Mouse (Mus musculus) CH12.LX (cell line): ENCODE measurements around the gene Ubap1.

ENCODE experiments used
- CTCF ChIP-seq, 2 experiments: IDR thresholded peaks in 1 of 2; conservative IDR thresholded peaks in 1 of 2; 2 replicates each; pipeline ENCODE4 v1.5.1; 2011 to 2012; ENCODE audit warnings: low read depth in 2 of 2, low read length in 2 of 2, improper control_type of control experiment in 1 of 2, inconsistent platforms in 1 of 2, mild to moderate bottlenecking in 1 of 2, moderate library complexity in 1 of 2
- E2F4 ChIP-seq: IDR thresholded peaks from 2 replicates; pipeline ENCODE4 v1.6.1; 2011; ENCODE audit warnings: low read depth, low read length, improper control_type of control experiment; ENCODE audit not compliant: insufficient replicate concordance
- EP300 ChIP-seq: IDR thresholded peaks from 2 replicates; pipeline ENCODE4 v1.6.1; 2011; ENCODE audit warnings: low read length, improper control_type of control experiment
- GABPA ChIP-seq: IDR thresholded peaks from 2 replicates; pipeline ENCODE4 v1.6.1; 2012; ENCODE audit warnings: low read depth, low read length, improper control_type of control experiment, inconsistent platforms; ENCODE audit not compliant: insufficient replicate concordance
- KAT2A ChIP-seq: IDR thresholded peaks from 2 replicates; pipeline ENCODE4 v1.6.1; 2012; ENCODE audit warnings: low read length, improper control_type of control experiment, inconsistent platforms; ENCODE audit not compliant: insufficient replicate concordance
- MAZ ChIP-seq: IDR thresholded peaks from 2 replicates; pipeline ENCODE4 v1.6.1; 2012; ENCODE audit warnings: low read depth, mild to moderate bottlenecking, inconsistent platforms, low read length, improper control_type of control experiment, moderate library complexity
- NELFE ChIP-seq: IDR thresholded peaks from 2 replicates; pipeline ENCODE4 v1.6.1; 2011; ENCODE audit warnings: low read depth, low read length, improper control_type of control experiment
- PAX5 ChIP-seq: IDR thresholded peaks from 2 replicates; pipeline ENCODE4 v1.6.1; 2012; ENCODE audit warnings: low read length, inconsistent platforms, mixed read lengths
- POLR2A ChIP-seq: IDR thresholded peaks from 2 replicates; pipeline ENCODE4 v1.6.1; 2011; ENCODE audit warnings: low read depth, mild to moderate bottlenecking, improper control_type of control experiment, low read length
- USF2 ChIP-seq: conservative IDR thresholded peaks from 2 replicates; pipeline ENCODE4 v1.6.1; 2011; ENCODE audit warnings: low read depth, low read length, improper control_type of control experiment
- ZC3H11A ChIP-seq: IDR thresholded peaks from 2 replicates; pipeline ENCODE4 v1.6.1; 2012; ENCODE audit warnings: low read depth, mild to moderate bottlenecking, inconsistent platforms, low read length, improper control_type of control experiment

DNA sequence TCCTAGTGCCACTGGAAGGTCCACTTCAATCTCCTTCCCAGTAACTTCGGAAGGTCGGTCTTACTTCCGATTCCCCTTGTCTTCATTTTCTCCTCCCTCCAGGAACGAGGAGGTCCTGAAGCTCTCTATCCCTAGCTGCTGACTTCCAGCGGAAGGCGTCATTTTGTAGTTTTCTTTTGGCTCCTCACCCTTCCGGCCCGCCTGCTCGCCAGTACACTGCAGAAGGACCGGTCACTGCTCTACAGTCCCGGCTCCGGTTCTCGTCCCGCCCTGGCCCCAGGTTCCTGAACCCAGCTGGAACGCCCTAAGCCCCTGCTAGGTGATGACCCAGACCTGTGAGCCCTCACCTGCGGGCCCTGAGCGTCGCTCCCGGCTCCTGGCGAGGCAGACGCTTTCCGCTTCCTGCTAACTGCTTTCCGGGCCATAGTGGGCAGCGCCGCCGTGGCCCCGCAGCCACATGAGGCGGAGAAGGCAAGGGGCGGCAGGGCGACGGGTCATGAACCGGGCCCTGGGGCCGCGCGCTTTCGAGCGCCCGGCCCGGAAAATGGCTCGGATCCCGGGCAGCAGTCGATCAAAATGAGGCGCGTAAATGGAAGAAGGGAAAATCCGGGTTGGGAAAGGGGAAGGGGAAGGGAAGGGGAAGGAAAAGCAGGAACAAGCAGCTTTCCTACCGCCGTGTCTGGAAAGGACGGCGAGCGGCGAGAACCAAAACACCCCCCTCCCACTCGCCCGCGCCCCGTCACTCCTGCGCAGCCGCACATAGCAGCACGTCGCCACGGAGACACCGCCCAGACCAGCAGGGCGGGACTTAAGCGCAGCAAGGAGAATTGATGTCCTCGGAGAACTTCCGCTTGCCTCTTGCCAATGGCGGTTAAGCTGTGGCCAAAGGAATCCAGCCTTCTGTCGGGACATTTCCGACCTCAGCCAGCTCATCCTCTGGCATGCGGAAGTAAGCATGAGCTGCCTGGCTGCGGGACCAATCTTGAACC is 34.4 kb upstream of the Ubap1 start, which contains the start of gene Dcaf12:
- TF ChIP-seq CTCF (conservative IDR thresholded peaks at IDR 0.05 in 1 of 2, IDR thresholded peaks at IDR 0.05 in 1 of 2; ENCODE audit: low read depth in 2 of 2, low read length in 2 of 2) (no peak), GABPA (no peak), ZC3H11A (no peak), USF2 (no peak), EP300 (no peak; the same call in 1 of the 2 replicates), PAX5 (no peak), KAT2A (0 out of 2 replicates have a peak, but pooled peaks have one; percentile 61), MAZ (0 out of 2 replicates have a peak, but pooled peaks have one; percentile 73), POLR2A (peak; percentile 88), NELFE (peak; percentile 87; the same call in 1 of the 2 replicates), E2F4 (0 out of 2 replicates have a peak, but pooled peaks have one; percentile 77)
